Mouse (Mus musculus): ENCODE data around the gene Sod1. TPM values are rescaled to one million over a fixed set of nuclear protein-coding genes. Genes with fewer than 3 reads are reported as not detected.

Sod1 gene
- 110 TPM for polyA plus RNA-seq (2017; shearing (Covaris generic))

GRCm38 (mm10) chr16:90220026-90220891 is at the start of gene Sod1:
Gene Sod1 (plus strand): TSS chr16:90220754.

Other genes with a start within 250 kb of the Sod1 start
- 2.0 TPM for gene Tiam1, start 77.0 kb upstream of the Sod1 start, polyA plus RNA-seq (2017; shearing (Covaris generic))
- gene Scaf4, start 63.7 kb downstream of the Sod1 start, polyA plus RNA-seq (2017; shearing (Covaris generic)): 58.7 TPM
- gene Hunk, start 165.3 kb downstream of the Sod1 start, polyA plus RNA-seq (2017; shearing (Covaris generic)): 0.17 TPM

Data from naive thymus-derived CD4-positive, alpha-beta T cell, adult 5 months (primary cell).